Mouse (Mus musculus) c-Kit-positive CD71-positive TER-119-negative erythroid progenitor cells, embryonic 14.5 days (primary cell): ENCODE data around the gene Tac4.

Experiments used
- DNase-seq: peaks from one replicate; pipeline ENCODE4 v3.0.0-alpha.2; 2013; ENCODE audit warnings: low read depth

Tac4 gene

DNA sequence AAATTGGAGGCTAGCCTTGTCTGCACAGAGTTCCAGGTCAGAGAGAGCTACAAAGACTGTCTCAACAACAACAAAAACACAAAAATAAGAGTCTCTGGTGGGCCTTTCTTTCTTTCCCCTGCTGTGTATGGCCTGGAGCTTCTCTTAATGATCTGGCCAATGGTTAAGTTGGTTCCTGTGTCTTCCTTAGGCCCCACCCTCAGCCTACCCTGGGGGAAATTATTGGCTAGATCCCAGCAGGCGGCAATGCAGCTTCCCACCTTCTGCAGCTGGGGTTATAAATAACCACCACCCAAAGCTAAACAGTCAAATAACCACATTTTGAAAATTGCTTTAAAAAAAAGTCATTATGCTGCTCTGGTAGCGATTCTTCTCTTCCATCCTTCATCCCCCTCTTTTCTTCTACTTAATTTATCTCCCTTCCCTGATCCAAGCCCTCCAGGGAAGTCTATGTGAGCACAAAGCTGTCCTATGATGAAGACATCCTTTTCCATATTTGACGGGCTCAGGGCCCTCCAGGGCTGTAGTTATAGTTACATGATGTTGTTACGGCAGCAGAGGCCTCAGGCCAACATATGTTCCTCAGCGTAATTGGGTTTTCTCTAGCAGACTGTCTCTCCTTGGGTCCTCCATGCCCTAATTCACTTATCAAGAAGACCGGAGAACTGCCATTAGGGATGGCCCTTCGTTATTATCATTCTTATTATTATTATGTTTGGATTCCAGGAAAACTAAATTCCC lies 54.1 kb downstream of the Tac4 start:
- DNase-seq: no peak

- DNase-seq: no peak
Measured at GRCm38 (mm10) chr11:95318116-95318515, 56.8 kb downstream of the Tac4 start.
